Mouse (Mus musculus) urinary bladder, adult 18-20 months (tissue): ENCODE results near the gene Olfr597.
"Not testable (repeated sequence)": the region's sequence is repeated elsewhere in the genome, so short reads cannot be mapped to it uniquely, and the experiment has no call there.

ENCODE experiments used
- DNase-seq, 2 experiments: peaks; one replicate each; pipeline ENCODE4 v3.0.0; 2022; ENCODE audit warnings: low spot score in 2 of 2, mixed read lengths in 2 of 2

Gene Olfr597

DNA sequence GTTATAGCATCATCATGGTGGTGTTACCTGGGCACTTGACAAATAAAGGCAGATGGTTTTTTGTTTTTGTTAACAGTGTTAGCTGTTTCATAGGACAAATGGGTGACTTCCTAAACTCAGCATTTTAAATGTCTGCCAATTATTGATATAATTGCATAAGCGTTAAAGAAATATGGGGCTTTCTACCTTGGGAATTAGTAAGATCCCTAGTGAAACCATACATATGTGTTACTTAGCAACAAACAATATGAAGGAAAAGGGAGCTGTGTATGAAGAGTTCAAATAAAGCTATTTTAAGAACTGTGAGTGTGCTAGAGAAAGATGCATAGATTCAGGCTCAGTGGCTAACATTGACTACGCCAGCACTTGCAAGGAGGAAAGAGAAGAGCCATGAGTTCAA, at the start of gene Olfr597:
Gene Olfr597 (plus strand): TSS at position 301 of the 400 bp plus-strand sequence.
- DNase-seq = not testable (repeated sequence)

DNA sequence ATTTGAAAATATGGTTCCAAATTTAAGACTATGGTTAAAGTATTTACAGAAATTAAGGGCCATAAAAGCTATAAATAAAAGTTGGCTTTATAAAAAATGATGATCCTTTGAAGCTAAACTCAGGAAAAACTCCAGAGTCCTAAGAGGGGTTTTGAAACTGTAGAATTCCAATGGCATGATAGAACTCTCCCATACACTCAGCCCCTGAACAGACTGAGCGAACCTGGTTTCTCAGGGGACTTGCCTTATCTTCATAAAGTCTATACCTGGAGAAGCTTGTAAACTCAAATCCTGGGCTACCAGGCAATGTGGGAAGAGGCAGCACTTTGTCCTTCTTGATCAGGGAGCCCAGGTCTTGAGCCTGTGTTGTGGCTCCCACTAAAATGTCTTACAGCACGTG, 10.8 kb upstream of the Olfr597 start, which contains the start of gene Olfr596:
Gene Olfr596 (plus strand): TSS at position 301 of the 400 bp plus-strand sequence.
- DNase-seq = not testable (repeated sequence)

GRCm38 (mm10) chr7:103323268-103323667, 7.2 kb downstream of the Olfr597 start, which contains the start of gene Olfr598:
Gene Olfr598 (plus strand): TSS chr7:103323568.
- no peak for DNase-seq

DNA sequence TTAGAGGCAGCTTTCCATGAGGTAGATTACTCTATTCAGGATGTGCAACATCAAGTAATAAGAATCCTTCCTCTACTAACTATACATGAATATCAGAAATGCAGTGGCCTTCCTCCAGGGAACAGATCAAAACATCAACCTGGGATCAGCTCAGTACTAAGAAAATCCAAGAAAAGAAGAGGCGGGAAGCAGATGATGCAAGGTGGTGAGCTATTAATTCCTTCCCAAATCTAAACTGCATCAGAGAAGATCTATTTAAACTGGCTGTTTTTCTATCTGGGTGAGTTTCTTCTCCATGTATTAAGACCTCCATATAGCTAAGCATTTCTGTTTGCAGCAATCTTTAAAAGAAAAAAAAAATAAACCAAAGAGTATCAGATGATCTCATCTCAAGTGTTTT, 19.5 kb downstream of the Olfr597 start, which contains the start of gene Olfr599:
Gene Olfr599 (plus strand): TSS at position 301 of the 400 bp plus-strand sequence.
- no peak for DNase-seq

GRCm38 (mm10) chr7:103349569-103349968, 33.5 kb downstream of the Olfr597 start, which contains the start of gene Olfr600:
Gene Olfr600 (minus strand): TSS chr7:103349669.
- DNase-seq = no peak

- no peak for DNase-seq
These were observed 46.4 kb downstream of the Olfr597 start, which contains the start of gene Olfr601 for GRCm38 (mm10) chr7:103362555-103362954. Gene Olfr601 (minus strand): TSS chr7:103362655.
